Mouse (Mus musculus): Measurements from ENCODE around the gene Olfr1382.
"Not testable (repeated sequence)": the region's sequence is repeated elsewhere in the genome, so short reads cannot be mapped to it uniquely, and the experiment has no call there.

Gene Olfr1382

GRCm38 (mm10) chr11:49527947-49528346, at the start of gene Olfr1382:
Olfr1382 (plus strand) TSS chr11:49528247.
- no peak for DNase-seq (ENCODE audit: low spot score)

- DNase-seq (ENCODE audit: low spot score), result no peak
Measured at GRCm38 (mm10) chr11:49485973-49486372, 42.1 kb upstream of the Olfr1382 start.

GRCm38 (mm10) chr11:49488770-49489169, 39.3 kb upstream of the Olfr1382 start, which contains the start of gene Olfr1385:
Olfr1385 (plus strand) TSS chr11:49489070.
- DNase-seq (ENCODE audit: low spot score), result not testable (repeated sequence)

- DNase-seq (ENCODE audit: low spot score), result no peak
Measured at GRCm38 (mm10) chr11:49518086-49518485, 10.0 kb upstream of the Olfr1382 start.

GRCm38 (mm10) chr11:49519348-49519747, 8.7 kb upstream of the Olfr1382 start, which contains the start of gene Olfr1383:
Olfr1383 (plus strand) TSS chr11:49519648.
- DNase-seq (ENCODE audit: low spot score), result no peak

- no peak for DNase-seq (ENCODE audit: low spot score)
Measured at GRCm38 (mm10) chr11:49532761-49533160, 4.7 kb downstream of the Olfr1382 start.

GRCm38 (mm10) chr11:49536631-49537030, 8.6 kb downstream of the Olfr1382 start:
- not testable (repeated sequence) for DNase-seq (ENCODE audit: low spot score)

- DNase-seq (ENCODE audit: low spot score), result not testable (repeated sequence)
Measured at GRCm38 (mm10) chr11:49543149-49543548, 15.1 kb downstream of the Olfr1382 start, which contains the start of gene Olfr1381. Olfr1381 (plus strand) TSS chr11:49543449.

GRCm38 (mm10) chr11:49554033-49554432, 26.0 kb downstream of the Olfr1382 start:
- not testable (repeated sequence) for DNase-seq (ENCODE audit: low spot score)

- DNase-seq (ENCODE audit: low spot score), result not testable (repeated sequence)
Measured at GRCm38 (mm10) chr11:49556578-49556977, 28.5 kb downstream of the Olfr1382 start, which contains the start of gene Olfr1380. Olfr1380 (plus strand) TSS chr11:49556878.

- DNase-seq (ENCODE audit: low spot score), result not testable (repeated sequence)
Measured at GRCm38 (mm10) chr11:49575054-49575453, 47.0 kb downstream of the Olfr1382 start.

- DNase-seq (ENCODE audit: low spot score), result not testable (repeated sequence)
Measured at GRCm38 (mm10) chr11:49580452-49580851, 52.4 kb downstream of the Olfr1382 start.
